Mouse (Mus musculus): Measurements from ENCODE around the gene Sf3b5.

DNA sequence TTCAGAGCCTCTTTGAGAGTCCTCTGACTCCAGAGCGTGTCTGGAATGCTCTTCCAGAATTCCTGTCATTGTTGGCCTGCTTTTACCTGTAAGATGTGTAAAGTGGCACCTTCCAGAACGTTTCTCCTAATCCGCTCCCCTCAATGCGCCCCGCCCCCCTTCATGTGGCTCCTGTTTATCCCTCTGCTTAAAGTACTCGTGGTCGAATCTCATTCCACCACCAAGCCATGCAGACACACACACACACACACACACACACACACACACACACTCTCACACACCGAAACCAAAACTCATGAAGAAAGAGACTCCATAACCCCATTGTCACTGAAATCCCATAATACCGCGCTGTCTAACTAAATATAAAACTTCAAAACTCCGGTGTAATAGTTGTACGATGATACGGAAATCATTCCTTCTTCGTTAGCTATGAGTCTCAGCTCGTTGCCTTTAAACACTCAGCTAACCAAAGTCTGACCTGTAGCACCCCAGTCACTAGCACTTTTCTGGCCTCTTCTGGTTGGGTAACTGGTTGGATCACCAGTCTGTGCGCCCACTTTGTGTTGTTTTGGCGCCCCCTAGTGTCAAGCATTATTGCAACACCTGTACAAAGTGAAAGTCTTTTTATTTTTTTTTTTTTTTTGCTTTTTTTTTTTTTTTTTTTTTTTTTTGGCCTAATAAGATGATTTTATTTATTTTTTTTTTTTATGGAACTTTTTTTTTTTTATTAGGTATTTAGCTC lies 8.2 kb upstream of the Sf3b5 start:
- TF ChIP-seq POLR2A (IDR thresholded peaks at IDR 0.05; ENCODE audit: extremely low read depth, insufficient read depth, low read length) (no peak), CTCF (IDR thresholded peaks at IDR 0.05; ENCODE audit: low read depth, low read length) (peak; percentile 69)

Data from liver, adult 2 months (tissue).